Mouse (Mus musculus) liver, adult 2 months (tissue): ENCODE measurements at regions not wholly inside any gene's neighbourhood (a gene's known extent, or its start where the extent isn't known, plus 50 kb on each side); places are given as distances from the start of the nearest gene placed in this dataset.

Source experiments
- DNase-seq: peaks from one replicate; pipeline ENCODE4 v3.0.0-alpha.2; 2011; ENCODE audit warnings: low read depth, low spot score; ENCODE audit errors: extremely low read depth
- H3K27ac ChIP-seq: fragments of 200-500 bp; replicated peaks from 2 replicates; pipeline ENCODE4 v1.5.1; 2012; ENCODE audit warnings: low read depth, mild to moderate bottlenecking, control low read depth, inconsistent platforms, low read length; ENCODE audit not compliant: insufficient read depth
- H3K27me3 ChIP-seq: fragments of 200-500 bp; 2 replicates; pipeline ENCODE4 v1.6.1; 2012; ENCODE audit warnings: mild to moderate bottlenecking, moderate library complexity, low read length, inconsistent platforms; ENCODE audit not compliant: control insufficient read depth, insufficient read depth
- H3K36me3 ChIP-seq: fragments of 200-500 bp; 2 replicates; pipeline ENCODE4 v1.6.1; 2012; ENCODE audit warnings: low read length, inconsistent platforms; ENCODE audit not compliant: control insufficient read depth, insufficient read depth
- H3K4me1 ChIP-seq: fragments of 200-500 bp; 2 replicates; pipeline ENCODE4 v1.6.1; 2011; ENCODE audit warnings: low read length; ENCODE audit not compliant: control insufficient read depth, insufficient read depth
- H3K4me3 ChIP-seq: fragments of 200-500 bp; 2 replicates; pipeline ENCODE4 v1.5.1; 2011; ENCODE audit warnings: low read depth, mild to moderate bottlenecking, control low read depth, low read length, moderate library complexity; ENCODE audit not compliant: insufficient read depth
- H3K79me2 ChIP-seq: fragments of 200-500 bp; 2 replicates; pipeline ENCODE4 v1.6.1; 2012; ENCODE audit warnings: inconsistent platforms, mild to moderate bottlenecking, low read length, moderate library complexity; ENCODE audit not compliant: control insufficient read depth, insufficient read depth
- H3K9ac ChIP-seq: fragments of 200-500 bp; 2 replicates; pipeline ENCODE4 v1.6.1; 2012; ENCODE audit warnings: low read depth, mild to moderate bottlenecking, control low read depth, inconsistent platforms, low read length
- CTCF ChIP-seq: fragments of 200-500 bp; IDR thresholded peaks from 2 replicates; pipeline ENCODE4 v1.5.1; 2011; ENCODE audit warnings: low read depth, low read length, control low read depth
- POLR2A ChIP-seq: fragments of 200-500 bp; IDR thresholded peaks from 2 replicates; pipeline ENCODE4 v1.6.1; 2011; ENCODE audit warnings: low read length, control low read depth; ENCODE audit not compliant: insufficient read depth; ENCODE audit errors: extremely low read depth
- WGBS: fragments of 180-500 bp; shearing (Covaris S2); methylation state at CpG from one replicate; pipeline ENCODE4 v1.1.7; 2018; 5-methylcytosine and 5-hydroxymethylcytosine counted together

GRCm38 (mm10) chr4:56275836-56276235 is 464.0 kb upstream of the Gm26657 start:
- no peak for DNase-seq
- no peaks in the 10 kb centered on the region for H3K4me1 ChIP-seq
- H3K4me3 ChIP-seq: no peak overlapping the region
- no peak overlapping the region for H3K27ac ChIP-seq
- TF ChIP-seq POLR2A: no peak
- no peak for TF ChIP-seq CTCF
- H3K79me2 ChIP-seq: no peaks in the 10 kb centered on the region
- H3K36me3 ChIP-seq: no peaks in the 10 kb centered on the region
- peaks cover 4% of the 10 kb centered on the region; the same call in 1 of the 2 replicates for H3K27me3 ChIP-seq
- WGBS: 91% methylated on average over 3 of the region's 3 CpGs
- no peak overlapping the region for H3K9ac ChIP-seq

GRCm38 (mm10) chr4:56271390-56271789 is 468.5 kb upstream of the Gm26657 start:
- H3K4me3 ChIP-seq: no peak overlapping the region
- H3K9ac ChIP-seq: no peak overlapping the region
- H3K4me1 ChIP-seq: no peaks in the 10 kb centered on the region
- DNase-seq: no peak
- H3K79me2 ChIP-seq: no peaks in the 10 kb centered on the region
- no peak for TF ChIP-seq CTCF
- TF ChIP-seq POLR2A: no peak
- H3K27ac ChIP-seq: no peak overlapping the region
- no peaks in the 10 kb centered on the region for H3K36me3 ChIP-seq
- 91% methylated on average over 4 of the region's 4 CpGs for WGBS
- peaks cover 4% of the 10 kb centered on the region; the same call in 1 of the 2 replicates for H3K27me3 ChIP-seq

- no peak for DNase-seq
- H3K4me3 ChIP-seq: no peak overlapping the region
- H3K79me2 ChIP-seq: no peaks in the 10 kb centered on the region
- TF ChIP-seq POLR2A (no peak), CTCF (no peak)
- no peak overlapping the region for H3K27ac ChIP-seq
- no peaks in the 10 kb centered on the region for H3K27me3 ChIP-seq
- H3K36me3 ChIP-seq: no peaks in the 10 kb centered on the region
- no peaks in the 10 kb centered on the region for H3K4me1 ChIP-seq
- H3K9ac ChIP-seq: no peak overlapping the region
- WGBS: 92% methylated on average over 4 of the region's 4 CpGs
These were observed 475.2 kb upstream of the Gm26657 start for GRCm38 (mm10) chr4:56264626-56265025.

- no peak for TF ChIP-seq CTCF
- TF ChIP-seq POLR2A: no peak
- no peaks in the 10 kb centered on the region for H3K27me3 ChIP-seq
- H3K4me1 ChIP-seq: no peaks in the 10 kb centered on the region
- no peak overlapping the region for H3K9ac ChIP-seq
- no peak overlapping the region for H3K27ac ChIP-seq
- no peaks in the 10 kb centered on the region for H3K36me3 ChIP-seq
- H3K79me2 ChIP-seq: no peaks in the 10 kb centered on the region
- no peak overlapping the region for H3K4me3 ChIP-seq
- DNase-seq: no peak
These were observed 476.0 kb upstream of the Gm26657 start for GRCm38 (mm10) chr4:56263822-56264221.

GRCm38 (mm10) chr4:56262589-56262988 is 477.3 kb upstream of the Gm26657 start:
- H3K4me1 ChIP-seq: no peaks in the 10 kb centered on the region
- WGBS: 69% methylated on average over 1 of the region's 1 CpGs
- no peak overlapping the region for H3K9ac ChIP-seq
- TF ChIP-seq CTCF: no peak
- no peak for TF ChIP-seq POLR2A
- no peaks in the 10 kb centered on the region for H3K36me3 ChIP-seq
- no peak overlapping the region for H3K4me3 ChIP-seq
- no peak overlapping the region for H3K27ac ChIP-seq
- no peaks in the 10 kb centered on the region for H3K27me3 ChIP-seq
- no peaks in the 10 kb centered on the region for H3K79me2 ChIP-seq
- DNase-seq: no peak

- Histone ChIP-seq H3K36me3 (no peaks in the 10 kb centered on the region), H3K27me3 (no peaks in the 10 kb centered on the region), H3K4me3 (no peak overlapping the region), H3K79me2 (no peaks in the 10 kb centered on the region), H3K9ac (no peak overlapping the region), H3K27ac (no peak overlapping the region), H3K4me1 (no peaks in the 10 kb centered on the region)
- DNase-seq: no peak
- TF ChIP-seq CTCF (no peak), POLR2A (no peak)
- 70% methylated on average over 5 of the region's 5 CpGs for WGBS
These were observed 477.9 kb upstream of the Gm26657 start for GRCm38 (mm10) chr4:56261992-56262391.
